Mouse (Mus musculus) stomach, postnatal 0 days (tissue): Measurements from ENCODE around the gene Mtfp1.

ENCODE experiments used
- CTCF ChIP-seq: IDR thresholded peaks from 2 replicates; pipeline ENCODE4 v1.5.1; 2016; ENCODE audit warnings: antibody characterized with exemption, low read depth, mild to moderate bottlenecking, moderate library complexity
- EP300 ChIP-seq: optimal IDR thresholded peaks from 2 replicates; pipeline ENCODE3; 2016; ENCODE audit warnings: antibody characterized with exemption

- TF ChIP-seq CTCF (no peak), EP300 (no peak)
Observed at GRCm38 (mm10) chr11:4141505-4141904, 46.3 kb upstream of the Mtfp1 start.
